Mouse (Mus musculus): ENCODE data around the gene Mcm2.

DNA sequence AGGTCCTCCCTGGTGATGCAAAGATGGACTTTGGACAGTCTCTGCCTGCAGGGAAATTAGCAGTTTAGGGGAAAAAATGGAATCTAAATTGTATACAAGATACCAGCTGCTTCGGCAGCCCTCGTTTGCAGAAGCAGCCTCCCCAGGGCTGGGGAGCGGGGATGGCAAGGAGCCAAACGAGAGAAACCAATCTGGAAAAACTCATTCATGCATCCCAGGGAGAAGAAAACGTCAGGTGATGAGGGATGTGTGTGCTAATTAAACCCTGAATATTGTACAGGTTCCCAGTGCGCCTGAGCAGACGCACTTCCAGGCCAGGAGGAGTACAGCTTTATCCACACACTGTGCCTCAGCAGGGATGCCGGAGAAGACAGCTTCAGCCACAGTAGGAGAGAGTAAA lies 27.0 kb downstream of the Mcm2 start:
- TF ChIP-seq POLR2A (IDR thresholded peaks at IDR 0.05; ENCODE audit: borderline replicate concordance, extremely low read depth, insufficient read depth, insufficient read length, poor library complexity, severe bottlenecking) (no peak), CTCF (IDR thresholded peaks at IDR 0.05; ENCODE audit: borderline replicate concordance, extremely low read depth, insufficient read depth, insufficient read length) (no peak)

Measured in brain, embryonic 14.5 days (tissue).